Mouse (Mus musculus) lung, adult 18-20 months (tissue): ENCODE results near the gene Gcnt4.

Experiments used
- DNase-seq, 2 experiments: peaks; one replicate each; pipeline ENCODE4 v3.0.0; 2022; ENCODE audit warnings: mixed read lengths in 2 of 2

The Gcnt4 gene

GRCm38 (mm10) chr13:96995243-96995642 lies 70.8 kb downstream of the Gcnt4 start:
- DNase-seq = no peak

GRCm38 (mm10) chr13:96997080-96997479 lies 72.6 kb downstream of the Gcnt4 start:
- DNase-seq = no peak
